In the genomic region with DNA sequence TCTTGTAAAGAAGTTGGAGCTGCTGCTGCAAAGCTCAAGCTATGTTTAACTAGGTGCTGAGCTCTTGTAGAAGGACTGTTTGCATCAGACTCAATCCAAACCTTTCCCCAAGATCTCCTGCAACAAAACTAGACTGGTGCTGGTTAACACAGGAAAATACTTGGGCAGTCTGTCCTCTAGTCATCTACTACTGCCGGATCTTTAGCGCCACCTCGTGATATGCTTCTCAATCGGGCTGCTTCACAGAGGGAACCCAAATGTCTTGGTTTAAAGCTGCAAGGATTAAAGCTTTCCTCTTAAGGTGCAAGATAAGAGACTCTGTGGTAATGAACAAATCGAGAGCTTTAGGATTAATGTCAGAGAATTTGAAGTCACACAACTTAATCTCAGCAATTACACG, we compare ENCODE assay signal across 9 mouse cellular contexts. TPM values are rescaled to one million over a fixed set of nuclear protein-coding genes. Genes with fewer than 3 reads are reported as not detected.
DNase-seq lines count a peak whose midpoint lies in the region; ATAC-seq lines count a peak whose summit lies in the region.
"Had no signal": no experiment of that assay in that cellular context is flagged by ENCODE, and none has a peak within 500 bp of the region (broad histone marks: within the 10 kb centered on the region; RNA-seq: fewer than 3 reads in every experiment).

No protein-coding gene starts in this region.

- ATAC-seq in midbrain, embryonic 14.5 days (ENCODE audit: low FRiP score, low TSS enrichment), result peak; percentile 55; the same call in 1 of the 2 replicates

- no peaks in the 10 kb centered on the region for H3K9me3 ChIP-seq in midbrain, embryonic 14.5 days (ENCODE audit: control insufficient read depth, low read length)

- H3K36me3 ChIP-seq in midbrain, embryonic 14.5 days (ENCODE audit: control insufficient read depth, insufficient read depth, low read length), result no peaks in the 10 kb centered on the region

- H3K4me2 ChIP-seq in midbrain, embryonic 14.5 days (ENCODE audit: low read length), result no peak overlapping the region

- no peak overlapping the region for H3K4me3 ChIP-seq in midbrain, embryonic 14.5 days (replicated peaks; ENCODE audit: low read depth, low read length)
- H3K4me3 ChIP-seq: myocyte had no signal

- H3K9ac ChIP-seq in midbrain, embryonic 14.5 days (replicated peaks; ENCODE audit: low read length), result no peak overlapping the region

- H3K27me3 ChIP-seq in midbrain, embryonic 14.5 days (ENCODE audit: control insufficient read depth, insufficient read depth, low read length), result no peaks in the 10 kb centered on the region

- peak; percentile 60 to 90 for DNase-seq in adrenal gland, adult (ENCODE audit: inconsistent age in 2 of 2, low spot score in 1 of 2)
- no peak for DNase-seq in adrenal gland, postnatal 4 days (ENCODE audit: low spot score in 2 of 2)
- peak; percentile 29 for DNase-seq in MN1 (ENCODE audit: low spot score)
- DNase-seq in cerebellum, postnatal 25 days, result peak; percentile 77 to 87
- DNase-seq in gastrocnemius, postnatal 10 days, result peak; percentile 38
- peak; percentile 77 for DNase-seq in layer of hippocampus, adult 9-11 months
- DNase-seq in midbrain, embryonic 14.5 days, result peak; percentile 90
- DNase-seq in thymus, postnatal 0 days (ENCODE audit: low spot score), result peak; percentile 15

- WGBS in midbrain, embryonic 14.5 days, result 16% methylated on average over 6 of the region's 6 CpGs

- no peaks in the 10 kb centered on the region for H3K4me1 ChIP-seq in midbrain, embryonic 14.5 days (ENCODE audit: control insufficient read depth, insufficient read depth, low read length)

- H3K27ac ChIP-seq in midbrain, embryonic 14.5 days (replicated peaks; ENCODE audit: low read depth, low read length), result no peak overlapping the region

RNA-seq across cellular contexts. Expression of a gene that starts 21.6 kb away (rescaled TPM):
- total RNA-seq in adrenal gland, postnatal 4 days (2021), result 10 to 100 TPM; 35.7 to 40.0 TPM
- 10 to 100 TPM; 12.2 to 13.9 TPM for total RNA-seq in gastrocnemius, postnatal 10 days (2021)
- polyA plus RNA-seq in midbrain, embryonic 14.5 days (2014; fragmentation: Nextera tagmentation; extraction: Ambion mirVana), result 55.7 and 59.4 TPM in 2 replicates
- polyA plus RNA-seq in thymus, postnatal 0 days (2015; fragmentation: Nextera tagmentation; extraction: Ambion mirVana), result 41.5 and 45.2 TPM in 2 replicates

Comparison
In these comparisons a context has a peak if more than half of its experiments do, and no peak if none do; other contexts are left out.
1. DNase-seq: peak in adrenal gland, adult (2 of 2), MN1 (single experiment), cerebellum, postnatal 25 days (2 of 2), gastrocnemius, postnatal 10 days (single experiment), layer of hippocampus, adult 9-11 months (single experiment), midbrain, embryonic 14.5 days (single experiment) and thymus, postnatal 0 days (single experiment); none in adrenal gland, postnatal 4 days (0 of 2).